12 mouse cellular contexts compared by ENCODE assay signal in the genomic region with DNA sequence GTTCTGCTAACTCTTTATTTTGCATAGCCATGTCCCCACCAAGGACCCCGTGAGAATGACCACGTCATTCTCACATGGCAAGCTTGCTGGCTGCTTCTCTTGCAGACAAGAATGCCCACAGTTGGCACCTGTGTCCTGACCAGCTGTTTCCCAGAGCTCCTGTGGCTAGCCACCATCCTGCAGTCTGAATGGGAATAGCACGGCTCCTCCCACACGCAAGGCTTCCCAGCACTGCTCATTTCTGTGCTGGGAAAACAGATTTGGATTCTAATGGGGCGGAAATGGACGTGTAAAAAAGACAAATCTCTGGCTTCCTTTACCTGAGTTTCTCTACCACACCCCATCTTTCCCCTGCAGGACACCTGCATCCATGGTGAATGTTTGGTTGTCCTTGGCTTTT.
DNase-seq lines count a peak whose midpoint lies in the region; ATAC-seq and TF ChIP-seq lines count a peak whose summit lies in the region.
"Had no signal": no experiment of that assay in that cellular context is flagged by ENCODE, and none has a peak within 500 bp of the region (broad histone marks: within the 10 kb centered on the region; RNA-seq: fewer than 3 reads in every experiment).

No protein-coding gene starts in this region.

- 61% methylated on average over 6 of the region's 6 CpGs for WGBS in midbrain, postnatal 0 days
- 47% methylated on average over 6 of the region's 6 CpGs for WGBS in heart, adult 2 months
- 82% methylated on average over 6 of the region's 6 CpGs for WGBS in thymus, adult 2 months

- ATAC-seq in midbrain, postnatal 0 days (ENCODE audit: low FRiP score): peak; percentile 52; the same call in 1 of the 2 replicates

- no peaks in the 10 kb centered on the region for H3K36me3 ChIP-seq in midbrain, postnatal 0 days (ENCODE audit: insufficient read depth, low read length)
- H3K36me3 ChIP-seq in heart, adult 2 months (ENCODE audit: control insufficient read depth, insufficient read depth, low read length): no peaks in the 10 kb centered on the region
- H3K36me3 ChIP-seq in thymus, adult 2 months (ENCODE audit: control insufficient read depth, insufficient read depth, low read length): no peaks in the 10 kb centered on the region
- H3K36me3 ChIP-seq: embryonic facial prominence, embryonic 10.5 days; limb, embryonic 10.5 days had no signal

- H3K4me2 ChIP-seq in midbrain, postnatal 0 days (ENCODE audit: low read depth, low read length, poor library complexity, severe bottlenecking): no peak overlapping the region

- no peak overlapping the region for H3K4me3 ChIP-seq in midbrain, postnatal 0 days (ENCODE audit: low read depth, low read length)
- H3K4me3 ChIP-seq in heart, adult 2 months: no peak overlapping the region
- H3K4me3 ChIP-seq in thymus, adult 2 months (ENCODE audit: control insufficient read depth, insufficient read depth, low read length): no peak overlapping the region
- H3K4me3 ChIP-seq: embryonic facial prominence, embryonic 10.5 days; limb, embryonic 10.5 days had no signal

- H3K27ac ChIP-seq in midbrain, postnatal 0 days (ENCODE audit: low read depth, low read length): no peak overlapping the region
- no peak overlapping the region for H3K27ac ChIP-seq in heart, adult 2 months
- no peak overlapping the region for H3K27ac ChIP-seq in thymus, adult 2 months (ENCODE audit: control insufficient read depth, insufficient read depth, low read length)
- H3K27ac ChIP-seq: embryonic facial prominence, embryonic 10.5 days; limb, embryonic 10.5 days had no signal

- H3K9ac ChIP-seq in midbrain, postnatal 0 days (replicated peaks; ENCODE audit: low read length, poor library complexity, severe bottlenecking): no peak overlapping the region
- H3K9ac ChIP-seq in heart, adult 2 months (ENCODE audit: low read depth, low read length): no peak overlapping the region

- no peaks in the 10 kb centered on the region for H3K27me3 ChIP-seq in midbrain, postnatal 0 days (ENCODE audit: insufficient read depth, low read length)
- no peaks in the 10 kb centered on the region for H3K27me3 ChIP-seq in heart, adult 2 months (ENCODE audit: control insufficient read depth, insufficient read depth, low read length)
- no peaks in the 10 kb centered on the region for H3K27me3 ChIP-seq in thymus, adult 2 months (ENCODE audit: control insufficient read depth, insufficient read depth, low read length)

- no peaks in the 10 kb centered on the region for H3K4me1 ChIP-seq in midbrain, postnatal 0 days (ENCODE audit: insufficient read depth, low read length)
- H3K4me1 ChIP-seq in heart, adult 2 months (ENCODE audit: control insufficient read depth, insufficient read depth, low read length): no peaks in the 10 kb centered on the region
- no peaks in the 10 kb centered on the region for H3K4me1 ChIP-seq in thymus, adult 2 months (replicated peaks; ENCODE audit: control insufficient read depth, insufficient read depth, low read length)

- TF ChIP-seq CTCF in midbrain, postnatal 0 days (IDR thresholded peaks at IDR 0.05): no peak
- no peak for TF ChIP-seq CTCF in heart, adult 2 months (IDR thresholded peaks at IDR 0.05)
- TF ChIP-seq CTCF in thymus, adult 2 months (IDR thresholded peaks at IDR 0.05; ENCODE audit: borderline replicate concordance, control insufficient read depth, extremely low read depth, insufficient read depth, low read length, poor library complexity): no peak

- DNase-seq in layer of hippocampus, adult 9-11 months: peak; percentile 29
- DNase-seq in layer of hippocampus, adult 18-20 months (ENCODE audit: low spot score in 2 of 2): no peak
- peak; percentile 72 for DNase-seq in ZHBTc4 (ENCODE audit: low read depth, low spot score)
- peak; percentile 64 to 74 for DNase-seq in cerebellum, postnatal 25 days
- peak; percentile 79 for DNase-seq in midbrain, postnatal 0 days (ENCODE audit: low spot score)
- no peak for DNase-seq in heart, adult 2 months
- DNase-seq in heart, adult 9 months (ENCODE audit: low spot score in 2 of 2): no peak
- no peak for DNase-seq in thymus, adult 2 months
- DNase-seq: adrenal gland, postnatal 10 days; lung, postnatal 10 days had no signal

- H3K9me3 ChIP-seq in midbrain, postnatal 0 days (ENCODE audit: low read length): no peaks in the 10 kb centered on the region
- H3K9me3 ChIP-seq: embryonic facial prominence, embryonic 10.5 days; limb, embryonic 10.5 days had no signal

- no peak for TF ChIP-seq EP300 in heart, adult 2 months (IDR thresholded peaks at IDR 0.05; ENCODE audit: insufficient read depth, low read depth, low read length)

- intact Hi-C loops in heart, adult 2 months (cut with DNase I): loop anchor here (5.0 to 10.0 kb wide), 2 partner anchors 431 to 499 kb away; no protein-coding TSS in a partner anchor

- TF ChIP-seq POLR2A in heart, adult 2 months (IDR thresholded peaks at IDR 0.05; ENCODE audit: insufficient read depth, low read depth, low read length): no peak
- no peak for TF ChIP-seq POLR2A in thymus, adult 2 months (IDR thresholded peaks at IDR 0.05; ENCODE audit: control insufficient read depth, extremely low read depth, insufficient read depth, low read length, poor library complexity)

- H3K79me2 ChIP-seq in heart, adult 2 months (replicated peaks; ENCODE audit: control insufficient read depth, insufficient read depth, low read length): no peaks in the 10 kb centered on the region

Comparison
In these comparisons a context has a peak if more than half of its experiments do, and no peak if none do; other contexts are left out.
1. DNase-seq: peak in layer of hippocampus, adult 9-11 months (single experiment), ZHBTc4 (single experiment), cerebellum, postnatal 25 days (2 of 2) and midbrain, postnatal 0 days (single experiment); none in layer of hippocampus, adult 18-20 months (0 of 2), heart, adult 2 months (0 of 2), heart, adult 9 months (0 of 2) and thymus, adult 2 months (single experiment).